In genomic region chr7:27257852-27258204, GRCm38 (mm10) we compare ENCODE assay signal across 7 mouse cellular contexts. TPM values are rescaled to one million over a fixed set of nuclear protein-coding genes. Genes with fewer than 3 reads are reported as not detected.
DNase-seq lines count a peak whose midpoint lies in the region; ATAC-seq and TF ChIP-seq lines count a peak whose summit lies in the region.

No protein-coding gene starts in this region.

- H3K9me3 ChIP-seq in embryonic facial prominence, embryonic 14.5 days (ENCODE audit: control insufficient read depth, low read length), result no peaks in the 10 kb centered on the region
- H3K9me3 ChIP-seq in limb, embryonic 13.5 days, result no peaks in the 10 kb centered on the region

- H3K4me3 ChIP-seq in liver, adult 2 months (ENCODE audit: insufficient read depth, low read depth, low read length), result peak overlapping the region; percentile 58; the same call in 1 of the 2 replicates
- H3K4me3 ChIP-seq in embryonic facial prominence, embryonic 14.5 days (ENCODE audit: low read depth, low read length), result peak overlapping the region; percentile 72
- peak overlapping the region; percentile 80 for H3K4me3 ChIP-seq in limb, embryonic 13.5 days

- no peaks in the 10 kb centered on the region for H3K36me3 ChIP-seq in liver, adult 2 months (ENCODE audit: control insufficient read depth, insufficient read depth, low read length)
- peaks cover 24% of the 10 kb centered on the region for H3K36me3 ChIP-seq in embryonic facial prominence, embryonic 14.5 days (ENCODE audit: control insufficient read depth, insufficient read depth, low read length)
- H3K36me3 ChIP-seq in limb, embryonic 13.5 days, result peaks cover 29% of the 10 kb centered on the region

- WGBS in liver, adult 2 months, result 12% methylated on average over 6 of the region's 6 CpGs
- 0% methylated on average over 4 of the region's 6 CpGs for WGBS in embryonic facial prominence, embryonic 14.5 days
- 2% methylated on average over 3 of the region's 6 CpGs for WGBS in limb, embryonic 13.5 days

- no peak for TF ChIP-seq CTCF in liver, adult 2 months (IDR thresholded peaks at IDR 0.05; ENCODE audit: low read depth, low read length)

- peak; percentile 12 for ATAC-seq in embryonic facial prominence, embryonic 14.5 days (ENCODE audit: low read depth)
- peak; percentile 30 for ATAC-seq in limb, embryonic 13.5 days (ENCODE audit: low FRiP score, low read depth)

- peak overlapping the region; percentile 70 for H3K27ac ChIP-seq in liver, adult 2 months (replicated peaks; ENCODE audit: insufficient read depth, low read depth, low read length)
- peak overlapping the region; percentile 91 for H3K27ac ChIP-seq in embryonic facial prominence, embryonic 14.5 days (replicated peaks; ENCODE audit: low read depth, low read length)
- peak overlapping the region; percentile 80 for H3K27ac ChIP-seq in limb, embryonic 13.5 days

- DNase-seq in liver, adult 2 months (ENCODE audit: extremely low read depth, low read depth, low spot score), result no peak
- no peak for DNase-seq in liver
- peak; percentile 62 for DNase-seq in embryonic facial prominence, embryonic 14.5 days (ENCODE audit: low spot score)
- peak; percentile 62 for DNase-seq in retina, postnatal 7 days (ENCODE audit: low read depth, low spot score)
- no peak for DNase-seq in frontal cortex, postnatal 14 days (ENCODE audit: low spot score in 2 of 2)
- DNase-seq in urinary bladder, postnatal 10 days (ENCODE audit: low spot score), result no peak

- no peaks in the 10 kb centered on the region for H3K27me3 ChIP-seq in liver, adult 2 months (ENCODE audit: control insufficient read depth, insufficient read depth, low read length)
- H3K27me3 ChIP-seq in embryonic facial prominence, embryonic 14.5 days (replicated peaks; ENCODE audit: control insufficient read depth, insufficient read depth, low read length), result no peaks in the 10 kb centered on the region
- no peaks in the 10 kb centered on the region for H3K27me3 ChIP-seq in limb, embryonic 13.5 days

- H3K79me2 ChIP-seq in liver, adult 2 months (ENCODE audit: control insufficient read depth, insufficient read depth, low read length), result no peaks in the 10 kb centered on the region

- TF ChIP-seq POLR2A in liver, adult 2 months (IDR thresholded peaks at IDR 0.05; ENCODE audit: extremely low read depth, insufficient read depth, low read length), result no peak

- H3K4me2 ChIP-seq in embryonic facial prominence, embryonic 14.5 days (ENCODE audit: low read depth, low read length), result peak overlapping the region; percentile 90
- H3K4me2 ChIP-seq in limb, embryonic 13.5 days (replicated peaks), result peak overlapping the region; percentile 89

- H3K4me1 ChIP-seq in liver, adult 2 months (ENCODE audit: control insufficient read depth, insufficient read depth, low read length), result peaks cover 8% of the 10 kb centered on the region
- H3K4me1 ChIP-seq in embryonic facial prominence, embryonic 14.5 days (ENCODE audit: control insufficient read depth, insufficient read depth, low read length), result peaks cover 24% of the 10 kb centered on the region
- H3K4me1 ChIP-seq in limb, embryonic 13.5 days, result peaks cover 40% of the 10 kb centered on the region

- peak overlapping the region; percentile 62 for H3K9ac ChIP-seq in liver, adult 2 months (ENCODE audit: low read depth, low read length)
- H3K9ac ChIP-seq in embryonic facial prominence, embryonic 14.5 days (ENCODE audit: low read depth, low read length), result peak overlapping the region; percentile 94
- H3K9ac ChIP-seq in limb, embryonic 13.5 days, result no peak overlapping the region; the same call in none of the 2 replicates

RNA-seq across cellular contexts. Expression of gene Numbl, which starts 0.4 kb away (rescaled TPM):
- total RNA-seq in liver, adult 2 months (2014; rRNA removed), result 0.46 and 0.74 TPM in 2 replicates
- polyA plus RNA-seq in liver, adult 2 months (2012; rRNA removed), result 0.62 and 1.5 TPM in 2 replicates
- 25.1 and 28.4 TPM in 2 replicates for polyA plus RNA-seq in embryonic facial prominence, embryonic 14.5 days (2014; fragmentation: Nextera tagmentation; extraction: Ambion mirVana)
- 32.3 and 34.1 TPM in 2 replicates for polyA plus RNA-seq in limb, embryonic 13.5 days (2015; fragmentation: Nextera tagmentation; extraction: Ambion mirVana)

RNA-seq across cellular contexts. Expression of gene Coq8b, which starts 25.0 kb away (rescaled TPM):
- total RNA-seq in liver, adult 2 months (2014; rRNA removed), result 11.9 and 16.6 TPM in 2 replicates
- polyA plus RNA-seq in liver, adult 2 months (2012; rRNA removed), result 35.2 and 36.2 TPM in 2 replicates
- 16.8 and 18.2 TPM in 2 replicates for polyA plus RNA-seq in embryonic facial prominence, embryonic 14.5 days (2014; fragmentation: Nextera tagmentation; extraction: Ambion mirVana)
- polyA plus RNA-seq in limb, embryonic 13.5 days (2015; fragmentation: Nextera tagmentation; extraction: Ambion mirVana), result 17.7 and 18.5 TPM in 2 replicates

RNA-seq across cellular contexts. Expression of gene Itpkc, which starts 29.4 kb away (rescaled TPM):
- 3.5 and 6.0 TPM in 2 replicates for total RNA-seq in liver, adult 2 months (2014; rRNA removed)
- 4.0 and 5.8 TPM in 2 replicates for polyA plus RNA-seq in liver, adult 2 months (2012; rRNA removed)
- polyA plus RNA-seq in embryonic facial prominence, embryonic 14.5 days (2014; fragmentation: Nextera tagmentation; extraction: Ambion mirVana), result 8.1 and 8.7 TPM in 2 replicates
- 6.6 and 7.2 TPM in 2 replicates for polyA plus RNA-seq in limb, embryonic 13.5 days (2015; fragmentation: Nextera tagmentation; extraction: Ambion mirVana)

Comparison
In these comparisons a context has a peak if more than half of its experiments do, and no peak if none do; other contexts are left out.
1. DNase-seq: peak in embryonic facial prominence, embryonic 14.5 days (single experiment) and retina, postnatal 7 days (single experiment); none in liver, adult 2 months (single experiment), liver (single experiment), frontal cortex, postnatal 14 days (0 of 2) and urinary bladder, postnatal 10 days (single experiment).
2. RNA of gene Numbl, which starts 0.4 kb away (polyA plus RNA-seq): 32.3 to 34.1 TPM in limb, embryonic 13.5 days and 25.1 to 28.4 TPM in embryonic facial prominence, embryonic 14.5 days; 0.62 to 1.5 TPM in liver, adult 2 months; every median in the first group is over 10 times any median in the second.
3. Peak in every context shown above with its lines, with median percentiles within 50 percentile points of each other: H3K27ac ChIP-seq and H3K4me3 ChIP-seq.